Mouse (Mus musculus) limb, embryonic 15.5 days (tissue): ENCODE data around the gene Hist1h3d. TPM values are rescaled to one million over a fixed set of nuclear protein-coding genes. Genes with fewer than 3 reads are reported as not detected.
"Not testable (repeated sequence)": the region's sequence is repeated elsewhere in the genome, so short reads cannot be mapped to it uniquely, and the experiment has no call there.

Source experiments
- ATAC-seq: fragments of 200-750 bp; cut with Nextera tagmentation; 2 replicates; pipeline ENCODE4 v1.8.0; 2017; ENCODE audit warnings: low read depth, moderate TSS enrichment; ENCODE audit not compliant: insufficient number of reproducible peaks, low FRiP score, low TSS enrichment
- H3K27ac ChIP-seq: fragments of 300-500 bp; sonication (generic); 2 replicates; pipeline ENCODE4 v1.5.1; 2015; ENCODE audit warnings: moderate library complexity, mild to moderate bottlenecking, inconsistent platforms
- H3K27me3 ChIP-seq: fragments of 300-500 bp; sonication (generic); 2 replicates; pipeline ENCODE4 v1.6.1; 2015; ENCODE audit warnings: inconsistent platforms
- H3K36me3 ChIP-seq: fragments of 300-500 bp; sonication (generic); 2 replicates; pipeline ENCODE4 v1.6.1; 2015; ENCODE audit warnings: inconsistent platforms
- H3K4me1 ChIP-seq: fragments of 300-500 bp; sonication (generic); 2 replicates; pipeline ENCODE4 v1.6.1; 2015; ENCODE audit warnings: inconsistent platforms
- H3K4me2 ChIP-seq: fragments of 300-500 bp; sonication (generic); 2 replicates; pipeline ENCODE4 v1.6.1; 2015; ENCODE audit warnings: mild to moderate bottlenecking, inconsistent platforms
- H3K4me3 ChIP-seq: fragments of 300-500 bp; sonication (generic); 2 replicates; pipeline ENCODE4 v1.5.1; 2015; ENCODE audit warnings: mild to moderate bottlenecking, inconsistent platforms
- H3K9ac ChIP-seq: fragments of 300-500 bp; sonication (generic); 2 replicates; pipeline ENCODE4 v1.6.1; 2015; ENCODE audit warnings: inconsistent platforms
- H3K9me3 ChIP-seq: fragments of 300-500 bp; sonication (generic); 2 replicates; pipeline ENCODE4 v1.6.1; 2016; ENCODE audit warnings: inconsistent platforms
- WGBS: fragments of 180-500 bp; shearing (Covaris S2); methylation state at CpG from one replicate; pipeline ENCODE4 v1.1.7; 2015; 5-methylcytosine and 5-hydroxymethylcytosine counted together
- polyA plus RNA-seq: library from polyadenylated mRNA; unstranded; fragments of >200 nt; fragmentation: Nextera tagmentation; extraction: Ambion mirVana; gene quantifications from 2 replicates; pipeline ENCODE4 v1.2.1, GENCODE M21; 2015

Hist1h3d gene
- polyA plus RNA-seq, 1 experiment from 2014 or later, result 6.5 TPM

DNA sequence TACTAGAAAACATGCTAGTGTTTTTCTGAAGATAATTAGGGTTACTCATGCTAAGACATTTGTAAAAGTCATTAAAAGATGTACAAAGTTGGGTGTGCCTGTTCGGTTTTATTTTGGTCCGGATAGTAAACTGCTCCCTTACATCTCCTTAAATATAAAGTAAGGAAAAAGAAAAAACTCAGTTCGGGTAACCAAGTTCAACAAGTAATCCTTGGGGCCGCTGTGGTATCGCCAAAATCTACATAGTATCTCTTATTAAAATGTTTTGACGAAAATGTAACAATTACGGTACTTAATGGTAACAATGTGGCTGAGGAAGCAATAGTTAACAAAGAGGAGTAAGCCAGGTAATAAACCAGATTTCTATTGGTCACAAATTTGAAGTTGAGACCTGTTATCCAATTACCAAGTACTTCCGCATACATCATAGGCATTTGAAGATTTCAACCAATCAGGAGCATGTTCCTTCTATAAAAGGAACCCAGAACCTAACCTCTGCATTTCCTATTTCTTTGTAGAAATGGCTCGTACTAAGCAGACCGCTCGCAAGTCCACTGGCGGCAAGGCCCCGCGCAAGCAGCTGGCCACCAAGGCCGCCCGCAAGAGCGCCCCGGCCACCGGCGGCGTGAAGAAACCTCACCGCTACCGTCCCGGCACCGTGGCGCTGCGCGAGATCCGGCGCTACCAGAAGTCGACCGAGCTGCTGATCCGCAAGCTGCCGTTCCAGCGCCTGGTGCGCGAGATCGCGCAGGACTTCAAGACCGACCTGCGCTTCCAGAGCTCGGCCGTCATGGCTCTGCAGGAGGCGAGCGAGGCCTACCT lies 31.4 kb upstream of the Hist1h3d start, which contains the start of gene Hist1h3f:
Gene Hist1h3f, plus strand, starts transcription at position 88 of the 822 bp plus-strand sequence.
- H3K4me1 ChIP-seq, result peaks cover 4% of the 10 kb centered on the region; the same call in 1 of the 2 replicates
- H3K9ac ChIP-seq, result peak within 1 kb of the TSS; percentile 37
- no peaks in the 10 kb centered on the region for H3K36me3 ChIP-seq
- no peaks in the 10 kb centered on the region for H3K9me3 ChIP-seq
- peak; percentile 89 for ATAC-seq
- H3K27me3 ChIP-seq, result no peaks in the 10 kb centered on the region
- peak within 1 kb of the TSS; percentile 57 for H3K4me2 ChIP-seq
- H3K27ac ChIP-seq, result peak within 1 kb of the TSS; percentile 92
- peak within 1 kb of the TSS; percentile 51 for H3K4me3 ChIP-seq
- WGBS, result under 1% methylated on average over 36 of the region's 45 CpGs

DNA sequence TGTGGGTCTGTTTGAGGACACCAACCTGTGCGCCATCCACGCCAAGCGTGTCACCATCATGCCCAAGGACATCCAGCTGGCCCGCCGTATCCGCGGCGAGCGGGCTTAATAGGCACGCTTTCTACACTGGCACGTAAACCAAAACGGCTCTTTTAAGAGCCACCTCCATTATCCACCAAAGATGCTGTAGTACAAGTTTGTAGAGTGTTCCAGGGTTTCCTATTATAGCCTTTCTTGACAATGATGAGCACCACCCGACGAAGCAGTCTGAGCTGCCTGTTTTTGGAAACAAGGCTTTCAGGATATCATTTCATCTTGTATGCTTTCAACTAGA lies 30.8 kb upstream of the Hist1h3d start:
- not testable (repeated sequence) for H3K9me3 ChIP-seq, H3K36me3 ChIP-seq, H3K27me3 ChIP-seq, ATAC-seq, H3K9ac ChIP-seq, H3K4me1 ChIP-seq
- Histone ChIP-seq H3K4me2 (peak overlapping the region; percentile 57), H3K4me3 (peak overlapping the region; percentile 51), H3K27ac (peak overlapping the region; percentile 92; the same call in 1 of the 2 replicates)
- under 1% methylated on average over 14 of the region's 14 CpGs for WGBS

DNA sequence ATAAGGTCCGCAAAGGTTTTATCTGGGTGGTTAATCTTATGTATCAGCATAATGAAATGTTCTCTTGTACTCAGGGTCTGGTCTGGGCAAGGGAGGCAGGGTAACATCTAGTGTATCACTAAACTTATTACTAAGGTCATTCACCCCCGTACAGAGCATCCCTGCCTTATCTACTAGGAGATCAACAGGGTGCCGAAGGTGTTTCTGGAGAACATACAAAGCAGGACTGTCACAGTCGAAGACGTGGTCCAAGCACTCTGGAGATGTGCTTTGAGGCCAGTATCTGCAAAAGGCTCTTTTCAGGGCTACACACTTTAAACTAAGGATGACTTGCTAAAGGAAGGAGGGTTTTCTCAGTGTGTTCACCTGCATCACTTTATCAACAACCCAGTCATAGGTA lies 28.9 kb upstream of the Hist1h3d start:
- Histone ChIP-seq H3K27ac (no peak overlapping the region), H3K9me3 (no peaks in the 10 kb centered on the region), H3K27me3 (no peaks in the 10 kb centered on the region), H3K4me3 (no peak overlapping the region), H3K4me1 (peaks cover 9% of the 10 kb centered on the region; the same call in 1 of the 2 replicates), H3K4me2 (no peak overlapping the region), H3K36me3 (no peaks in the 10 kb centered on the region), H3K9ac (no peak overlapping the region)
- ATAC-seq, result no peak
- WGBS, result 76% methylated on average over 5 of the region's 5 CpGs

DNA sequence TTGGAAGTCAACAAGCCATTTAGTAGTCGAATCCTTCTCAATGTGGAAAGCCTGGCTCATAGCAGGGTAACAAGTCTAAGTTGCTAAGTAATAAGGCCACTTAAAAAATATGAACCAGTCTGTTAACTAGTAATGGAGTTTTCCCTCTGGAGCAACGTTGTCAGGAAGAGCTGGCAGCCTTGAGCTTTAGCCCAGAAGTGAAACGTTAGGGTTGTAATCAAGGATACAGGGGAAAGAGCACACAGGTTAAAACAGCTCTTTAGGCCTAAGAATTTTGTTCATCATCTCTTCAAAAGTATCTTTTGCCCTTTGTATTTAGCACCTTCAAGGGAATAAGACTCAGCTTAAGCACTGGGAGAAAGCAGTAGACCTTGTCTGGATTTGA lies 24.8 kb upstream of the Hist1h3d start:
- Histone ChIP-seq H3K27ac (peak overlapping the region; percentile 92), H3K27me3 (no peaks in the 10 kb centered on the region), H3K9ac (0 out of 2 replicates have a peak overlapping the region, but pooled peaks have one; percentile 21), H3K4me3 (peak overlapping the region; percentile 46), H3K9me3 (no peaks in the 10 kb centered on the region), H3K4me1 (peaks cover 20% of the 10 kb centered on the region), H3K36me3 (no peaks in the 10 kb centered on the region), H3K4me2 (peak overlapping the region; percentile 62)
- 2% methylated on average over 3 of the region's 3 CpGs for WGBS
- ATAC-seq, result no peak

DNA sequence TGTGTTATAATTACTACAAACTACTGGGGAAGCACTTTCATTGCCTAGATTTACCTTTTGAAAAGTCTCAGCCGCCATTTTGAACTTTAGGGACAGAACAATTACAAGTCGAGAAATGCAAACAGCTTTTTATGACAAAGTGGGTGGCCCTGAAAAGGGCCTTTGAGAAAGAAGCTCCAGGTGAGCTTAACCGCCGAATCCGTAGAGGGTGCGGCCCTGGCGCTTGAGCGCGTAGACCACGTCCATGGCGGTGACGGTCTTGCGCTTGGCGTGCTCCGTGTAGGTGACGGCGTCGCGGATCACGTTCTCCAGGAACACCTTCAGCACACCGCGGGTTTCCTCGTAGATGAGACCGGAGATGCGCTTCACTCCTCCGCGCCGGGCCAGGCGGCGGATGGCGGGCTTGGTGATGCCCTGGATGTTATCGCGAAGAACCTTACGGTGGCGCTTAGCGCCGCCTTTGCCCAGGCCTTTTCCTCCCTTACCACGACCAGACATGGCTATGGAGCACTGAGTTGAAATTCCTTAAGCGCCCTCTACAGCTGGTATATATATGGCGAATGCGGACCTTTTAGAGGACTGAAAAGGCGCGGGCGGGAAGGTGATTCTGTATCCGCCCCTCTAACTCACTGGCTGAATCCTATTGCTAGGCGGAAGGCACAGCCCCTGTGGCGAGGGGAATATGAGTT lies 24.3 kb upstream of the Hist1h3d start, which contains the start of gene Hist1h4f:
Gene Hist1h4f, minus strand, starts transcription at position 503 of the 689 bp plus-strand sequence.
- H3K27me3 ChIP-seq, H3K36me3 ChIP-seq, H3K9me3 ChIP-seq: not testable (repeated sequence)
- H3K9ac ChIP-seq, result 0 out of 2 replicates have a peak within 1 kb of the TSS, but pooled peaks have one; percentile 21
- peak within 1 kb of the TSS; percentile 62 for H3K4me2 ChIP-seq
- peak within 1 kb of the TSS; percentile 92 for H3K27ac ChIP-seq
- H3K4me1 ChIP-seq, result peaks cover 20% of the 10 kb centered on the region
- H3K4me3 ChIP-seq, result peak within 1 kb of the TSS; percentile 46
- ATAC-seq, result peak; percentile 80
- WGBS, result under 1% methylated on average over 47 of the region's 47 CpGs

DNA sequence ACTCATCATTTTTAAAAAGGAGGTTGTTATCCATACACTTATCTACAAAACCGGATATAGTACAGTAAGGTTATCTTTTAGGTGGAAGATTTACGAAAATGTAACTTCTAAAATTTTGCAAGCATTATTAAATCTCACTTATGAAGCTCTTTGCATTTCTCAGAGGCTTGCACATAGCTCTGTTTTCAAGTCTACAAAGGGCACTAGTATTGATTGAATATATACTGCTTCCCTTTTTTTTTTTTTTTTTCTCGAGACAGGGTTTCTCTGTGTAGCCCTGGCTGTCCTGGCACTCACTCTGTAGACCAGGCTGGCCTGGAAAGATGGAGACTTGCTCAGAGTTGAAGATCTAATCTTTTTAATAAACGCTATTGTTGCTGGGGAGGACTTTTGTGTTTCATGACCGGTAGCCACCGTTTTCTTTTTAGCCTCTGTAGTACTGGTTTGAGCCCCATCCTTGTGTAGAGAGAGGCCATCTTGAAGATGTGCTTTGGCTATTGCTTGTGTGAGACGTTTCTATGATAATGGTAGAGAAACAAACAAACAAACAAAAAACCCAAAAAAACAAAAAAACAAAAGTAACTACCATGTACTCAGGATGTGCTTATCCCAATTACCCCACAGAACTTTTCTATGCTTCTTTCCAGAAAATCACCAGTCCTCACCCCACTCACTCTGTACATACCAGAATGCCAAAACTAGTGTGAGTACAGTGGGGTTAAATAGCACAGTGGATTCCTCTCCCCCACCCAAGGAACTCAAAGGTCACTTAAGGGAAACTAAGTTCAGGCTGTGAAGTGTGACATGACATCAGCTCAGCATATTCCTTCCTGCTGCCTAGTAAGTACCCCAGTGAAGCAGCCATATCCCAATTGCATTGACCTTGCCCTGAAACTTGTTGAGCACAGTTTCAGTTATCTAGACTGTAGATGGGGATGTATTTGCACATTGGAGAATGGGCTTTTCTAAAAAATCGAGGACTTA lies 23.3 kb upstream of the Hist1h3d start:
- Histone ChIP-seq H3K27me3 (no peaks in the 10 kb centered on the region), H3K4me2 (peak overlapping the region; percentile 62), H3K4me1 (peaks cover 20% of the 10 kb centered on the region), H3K36me3 (no peaks in the 10 kb centered on the region), H3K9me3 (no peaks in the 10 kb centered on the region), H3K9ac (no peak overlapping the region), H3K27ac (peak overlapping the region; percentile 92), H3K4me3 (peak overlapping the region; percentile 46; the same call in 1 of the 2 replicates)
- ATAC-seq, result no peak
- WGBS, result 54% methylated on average over 8 of the region's 8 CpGs

DNA sequence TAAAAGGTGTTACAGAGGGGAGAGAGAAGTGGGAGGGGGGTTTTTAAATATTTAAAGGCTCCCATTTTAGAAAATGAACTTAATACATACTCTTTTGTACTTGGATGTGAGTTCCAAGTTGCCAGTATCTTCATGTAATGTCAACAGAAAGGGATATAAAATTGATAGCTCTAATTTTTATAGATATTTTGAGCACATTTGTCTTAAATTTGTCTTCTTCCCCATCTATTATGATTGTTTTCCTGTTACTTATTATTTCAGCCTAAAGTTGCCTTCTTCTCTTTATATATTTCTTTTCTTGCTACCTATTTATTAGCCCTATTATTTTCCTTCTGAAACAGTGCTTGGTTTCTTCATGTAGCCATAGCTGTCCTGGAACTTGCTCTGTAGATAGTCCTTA lies 22.6 kb upstream of the Hist1h3d start, which contains the start of gene Hist1h1d:
Gene Hist1h1d, plus strand, starts transcription at position 301 of the 400 bp plus-strand sequence.
- Histone ChIP-seq H3K4me3 (no peak within 1 kb of the TSS), H3K36me3 (no peaks in the 10 kb centered on the region), H3K27me3 (no peaks in the 10 kb centered on the region), H3K9me3 (no peaks in the 10 kb centered on the region), H3K4me1 (peaks cover 20% of the 10 kb centered on the region), H3K4me2 (peak within 1 kb of the TSS; percentile 62), H3K9ac (no peak within 1 kb of the TSS), H3K27ac (peak within 1 kb of the TSS; percentile 97)
- no peak for ATAC-seq

DNA sequence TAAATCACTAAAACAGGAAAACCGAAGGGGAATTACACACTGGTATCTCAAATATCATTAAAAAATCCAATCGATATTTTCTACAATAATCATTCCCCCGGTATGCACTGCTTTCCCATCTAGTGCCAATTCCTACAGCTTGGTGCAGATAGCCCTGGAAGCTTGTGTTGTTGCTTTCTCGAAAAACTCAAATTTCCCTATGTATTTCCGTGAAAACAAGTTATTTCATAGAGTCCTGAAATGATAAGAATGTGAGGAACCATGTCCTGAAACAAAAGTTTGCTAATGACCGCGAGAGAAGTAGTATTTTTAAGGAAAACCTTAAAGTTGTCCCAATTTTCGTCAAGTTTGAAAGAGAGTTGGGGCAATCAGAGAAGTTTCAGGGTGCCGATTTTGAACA lies 21.2 kb upstream of the Hist1h3d start:
- Histone ChIP-seq H3K27me3 (no peaks in the 10 kb centered on the region), H3K4me1 (peaks cover 20% of the 10 kb centered on the region), H3K27ac (peak overlapping the region; percentile 97), H3K4me3 (peak overlapping the region; percentile 56), H3K9me3 (no peaks in the 10 kb centered on the region), H3K4me2 (peak overlapping the region; percentile 92), H3K9ac (0 out of 2 replicates have a peak overlapping the region, but pooled peaks have one; percentile 64), H3K36me3 (no peaks in the 10 kb centered on the region)
- WGBS, result 17% methylated on average over 9 of the region's 9 CpGs
- no peak for ATAC-seq

DNA sequence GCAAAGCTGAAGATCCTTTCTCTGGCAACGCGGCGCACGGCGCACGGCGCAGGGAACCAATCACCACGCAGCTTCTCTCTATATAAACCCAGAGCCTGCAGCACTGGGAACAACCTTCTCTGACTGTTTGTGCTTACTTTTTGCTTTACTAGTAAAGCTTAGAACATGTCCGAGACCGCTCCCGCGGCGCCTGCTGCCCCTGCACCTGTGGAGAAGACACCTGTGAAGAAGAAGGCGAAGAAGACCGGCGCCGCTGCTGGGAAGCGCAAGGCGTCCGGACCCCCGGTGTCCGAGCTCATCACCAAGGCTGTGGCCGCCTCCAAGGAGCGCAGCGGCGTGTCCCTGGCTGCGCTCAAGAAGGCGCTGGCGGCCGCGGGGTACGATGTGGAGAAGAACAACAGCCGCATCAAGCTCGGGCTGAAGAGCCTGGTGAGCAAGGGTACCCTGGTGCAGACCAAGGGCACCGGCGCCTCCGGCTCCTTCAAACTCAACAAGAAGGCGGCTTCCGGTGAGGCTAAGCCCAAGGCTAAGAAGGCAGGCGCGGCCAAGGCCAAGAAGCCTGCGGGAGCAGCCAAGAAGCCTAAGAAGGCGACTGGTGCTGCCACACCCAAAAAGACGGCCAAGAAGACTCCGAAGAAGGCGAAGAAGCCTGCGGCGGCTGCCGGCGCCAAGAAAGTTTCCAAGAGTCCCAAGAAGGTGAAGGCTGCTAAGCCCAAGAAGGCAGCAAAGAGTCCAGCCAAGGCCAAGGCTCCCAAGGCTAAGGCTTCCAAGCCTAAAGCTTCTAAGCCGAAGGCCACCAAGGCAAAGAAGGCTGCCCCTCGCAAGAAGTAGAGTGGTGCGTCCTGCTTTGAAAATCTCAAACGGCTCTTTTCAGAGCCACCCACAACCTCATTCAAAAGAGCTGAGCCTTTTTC lies 20.4 kb upstream of the Hist1h3d start:
- Histone ChIP-seq H3K36me3 (no peaks in the 10 kb centered on the region), H3K4me3 (peak overlapping the region; percentile 56), H3K9ac (peak overlapping the region; percentile 64), H3K27me3 (no peaks in the 10 kb centered on the region), H3K9me3 (no peaks in the 10 kb centered on the region), H3K27ac (peak overlapping the region; percentile 97), H3K4me2 (peak overlapping the region; percentile 92), H3K4me1 (peaks cover 20% of the 10 kb centered on the region)
- ATAC-seq, result peak; percentile 88
- under 1% methylated on average over 54 of the region's 54 CpGs for WGBS

DNA sequence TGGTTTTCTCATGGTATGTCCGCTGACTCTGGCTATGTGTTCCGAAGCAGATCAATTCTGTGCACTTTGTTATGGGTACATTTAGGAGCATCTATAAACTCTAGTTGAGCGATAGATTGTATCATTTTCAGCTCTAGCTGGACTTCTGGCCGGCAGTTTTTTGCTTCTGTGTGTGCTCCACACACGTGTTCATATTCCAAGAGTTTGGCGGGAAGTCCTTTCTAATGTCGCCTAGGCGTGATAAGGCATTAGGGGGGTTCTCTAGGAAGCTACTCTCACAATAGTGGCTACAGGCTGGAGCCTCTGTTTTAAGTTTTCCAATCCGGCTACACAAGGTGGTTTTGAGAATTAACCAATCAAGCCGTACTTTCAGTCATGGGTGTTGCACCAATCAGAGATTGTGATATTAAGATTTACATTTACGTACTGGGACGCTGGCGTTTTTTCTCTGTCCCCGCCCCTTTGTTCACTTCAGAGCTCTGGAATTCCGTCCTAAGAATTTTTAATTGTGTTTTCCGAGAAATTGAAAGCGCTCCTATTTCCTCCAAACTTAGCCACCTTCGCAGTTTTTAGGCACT lies 19.6 kb upstream of the Hist1h3d start:
- Histone ChIP-seq H3K9me3 (no peaks in the 10 kb centered on the region), H3K4me3 (peak overlapping the region; percentile 56), H3K4me2 (peak overlapping the region; percentile 92), H3K27ac (peak overlapping the region; percentile 97), H3K4me1 (peaks cover 15% of the 10 kb centered on the region), H3K36me3 (no peaks in the 10 kb centered on the region), H3K9ac (peak overlapping the region; percentile 64), H3K27me3 (no peaks in the 10 kb centered on the region)
- ATAC-seq, result peak; percentile 78
- WGBS, result under 1% methylated on average over 18 of the region's 18 CpGs
